Mouse (Mus musculus) gastrocnemius, postnatal 36 days (tissue): ENCODE data around the gene Herpud2. TPM values are rescaled to one million over a fixed set of nuclear protein-coding genes. Genes with fewer than 3 reads are reported as not detected.
"Not testable (repeated sequence)": the region's sequence is repeated elsewhere in the genome, so short reads cannot be mapped to it uniquely, and the experiment has no call there.

Experiments
- DNase-seq, 2 experiments: peaks; one replicate each; pipeline ENCODE4 v3.0.0; 2022
- intact Hi-C: fragments of 180-260 bp; cut with DNase I; formaldehyde crosslinking; loops from one replicate; pipeline ENCODE4 v1.15.1; 2025
- total RNA-seq, 2 experiments: library from RNA; stranded (reverse); gene quantifications; 2 replicates each; pipeline ENCODE4 v1.2.3; 2021

Herpud2 gene
- total RNA-seq, 2 experiments from 2014 or later = 36.5 to 40.1 TPM

DNA sequence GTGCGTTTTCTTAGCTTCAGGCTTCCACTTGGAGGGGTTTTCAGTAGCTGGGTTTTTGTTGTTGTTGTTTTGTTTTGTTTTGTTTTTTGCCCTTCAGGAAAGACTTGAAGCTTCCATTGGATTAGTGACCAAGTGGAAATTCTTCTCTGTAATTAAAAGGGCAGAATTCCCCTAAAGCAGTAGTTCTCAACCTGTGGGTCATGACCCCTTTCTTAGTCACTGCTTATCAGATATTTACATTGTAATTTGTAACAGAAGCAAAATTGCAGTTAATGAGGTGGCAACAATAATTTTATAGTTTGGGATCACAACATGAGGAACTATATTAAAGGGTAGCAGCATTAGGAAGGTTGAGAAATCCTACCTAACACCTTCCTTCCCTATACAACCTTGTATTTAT is 837 bp upstream of the Herpud2 start:
- intact Hi-C loops = no loop called here
- DNase-seq = no peak

DNA sequence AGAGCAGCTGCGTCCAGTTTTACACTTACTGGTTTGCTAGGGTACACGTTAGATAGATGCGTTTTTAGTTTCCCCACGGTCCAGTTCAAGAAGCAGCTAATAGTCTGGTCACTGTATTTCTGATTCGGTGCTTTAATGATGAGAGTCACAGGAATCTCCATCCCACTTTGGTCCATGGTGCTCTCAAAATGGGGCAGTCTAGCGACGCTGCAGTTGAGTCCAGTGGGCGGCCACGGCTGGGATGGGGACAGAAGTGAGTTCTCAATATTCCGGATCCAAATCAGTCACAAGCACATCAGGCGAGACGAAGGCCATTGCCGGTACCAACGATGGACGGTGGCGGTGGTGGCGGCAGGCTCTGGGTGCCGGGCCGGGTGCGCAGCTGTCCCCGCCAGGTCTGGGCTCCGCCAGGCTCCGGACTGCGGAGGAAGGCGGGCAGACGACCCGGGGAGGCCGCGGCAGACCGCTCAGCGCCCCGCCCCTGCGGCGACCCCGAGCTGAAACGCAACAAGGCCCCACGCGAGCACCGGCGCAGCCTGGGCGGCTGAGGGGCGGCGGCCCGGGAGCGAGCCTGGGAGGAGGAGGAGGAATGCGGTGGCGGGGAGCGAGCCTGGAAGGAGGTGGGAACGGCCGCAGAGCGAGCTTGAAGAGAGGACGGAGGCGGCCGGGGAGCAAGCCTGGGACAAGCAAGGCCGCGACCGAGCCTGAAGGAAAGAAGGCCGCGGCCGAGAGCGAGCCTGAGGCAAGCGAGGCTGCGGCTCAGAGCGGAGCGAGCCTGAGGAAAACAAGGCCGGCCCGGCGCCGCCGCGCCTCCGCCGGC is 619 bp downstream of the Herpud2 start:
- intact Hi-C loops = no loop called here
- peak; percentile 64 to 88 for DNase-seq

- intact Hi-C loops = no loop called here
- no peak for DNase-seq
Observed at GRCm38 (mm10) chr9:25148767-25149166, 2.9 kb downstream of the Herpud2 start.

GRCm38 (mm10) chr9:25145925-25146324 is 5.7 kb downstream of the Herpud2 start:
- intact Hi-C loops = no loop called here
- DNase-seq = no peak

- intact Hi-C loops = no loop called here
- DNase-seq = no peak
Observed at GRCm38 (mm10) chr9:25143950-25144349, 7.7 kb downstream of the Herpud2 start.

DNA sequence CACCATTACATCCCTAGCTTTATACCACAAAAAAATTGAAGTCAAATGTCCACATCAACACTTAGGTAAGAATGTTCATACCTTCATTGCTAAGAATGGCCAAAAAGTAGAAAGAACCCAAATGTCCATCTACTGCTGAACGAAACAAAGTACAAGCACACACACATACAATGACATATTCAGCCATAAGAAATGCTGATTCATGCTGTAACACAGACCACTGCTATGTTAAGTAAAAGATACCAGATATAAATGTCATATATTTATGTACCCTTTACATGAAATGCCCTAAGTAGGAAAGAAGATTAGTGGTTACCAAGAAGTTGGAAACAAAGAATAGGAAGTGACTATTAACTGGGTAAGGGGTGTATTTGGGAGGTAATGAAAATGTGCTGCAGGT is 8.6 kb downstream of the Herpud2 start:
- intact Hi-C loops = no loop called here
- DNase-seq = no peak

DNA sequence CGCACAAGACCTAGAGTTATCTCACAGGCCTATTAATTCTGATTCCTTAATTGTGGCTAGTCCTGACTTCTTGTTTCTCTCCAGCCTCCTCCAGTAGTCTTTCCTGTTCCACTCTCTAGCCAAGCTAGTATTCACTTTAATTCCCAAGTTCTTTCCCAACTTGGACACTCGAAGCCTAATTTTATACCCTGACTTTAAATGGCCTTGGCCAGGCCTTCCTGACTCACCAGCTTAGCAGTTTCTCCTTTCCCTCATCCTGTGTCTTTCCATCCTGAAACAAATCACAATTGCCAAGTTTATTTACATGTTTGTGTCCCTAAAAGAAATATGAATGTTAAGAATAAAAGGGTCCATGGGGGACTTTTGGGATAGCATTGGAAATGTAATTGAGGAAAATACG is 9.6 kb downstream of the Herpud2 start:
- intact Hi-C loops = no loop called here
- DNase-seq = no peak

- intact Hi-C loops = no loop called here
- peak in 1 of 2 experiments; percentile 11 for DNase-seq
Observed at GRCm38 (mm10) chr9:25140330-25140729, 11.3 kb downstream of the Herpud2 start.

DNA sequence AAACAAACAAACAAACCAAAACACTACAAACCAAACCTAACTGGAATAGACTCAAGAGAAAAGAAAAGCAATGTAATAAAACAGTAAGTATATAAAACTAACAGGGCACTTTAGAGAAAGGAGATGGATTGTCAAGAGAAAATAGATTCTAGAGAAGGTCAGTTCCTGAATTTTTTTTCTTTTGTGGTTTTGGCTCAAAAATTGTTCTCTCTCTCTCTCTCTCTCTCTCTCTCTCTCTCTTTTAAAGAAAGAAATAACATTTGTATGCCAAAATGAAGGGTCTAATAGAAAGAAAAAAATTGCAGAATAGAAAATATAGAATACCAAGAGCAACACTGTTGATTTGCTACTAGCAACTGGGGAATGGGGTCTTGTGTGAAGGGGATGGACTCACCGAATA is 12.7 kb downstream of the Herpud2 start:
- intact Hi-C loops = no loop called here
- no peak for DNase-seq

DNA sequence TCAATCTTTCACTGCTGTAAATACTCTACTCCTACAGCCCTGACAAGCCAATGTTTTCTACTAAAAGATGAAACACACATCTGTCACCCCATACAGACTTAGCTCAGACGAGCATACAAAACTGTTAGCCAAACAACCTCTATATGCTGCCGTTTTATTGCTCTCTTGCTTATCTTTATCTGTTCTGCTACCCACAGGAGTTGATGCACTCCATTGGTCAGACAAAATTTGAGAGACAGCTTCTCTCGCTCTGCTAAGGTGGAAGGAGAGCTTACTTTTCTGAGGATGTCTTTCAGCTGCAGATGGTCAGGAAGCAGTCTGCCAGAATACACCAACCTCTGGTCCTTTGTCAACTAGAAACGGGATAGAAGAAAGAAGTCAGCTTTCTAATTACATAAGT is 18.7 kb downstream of the Herpud2 start:
- DNase-seq = no peak
- intact Hi-C loops = no loop called here

DNA sequence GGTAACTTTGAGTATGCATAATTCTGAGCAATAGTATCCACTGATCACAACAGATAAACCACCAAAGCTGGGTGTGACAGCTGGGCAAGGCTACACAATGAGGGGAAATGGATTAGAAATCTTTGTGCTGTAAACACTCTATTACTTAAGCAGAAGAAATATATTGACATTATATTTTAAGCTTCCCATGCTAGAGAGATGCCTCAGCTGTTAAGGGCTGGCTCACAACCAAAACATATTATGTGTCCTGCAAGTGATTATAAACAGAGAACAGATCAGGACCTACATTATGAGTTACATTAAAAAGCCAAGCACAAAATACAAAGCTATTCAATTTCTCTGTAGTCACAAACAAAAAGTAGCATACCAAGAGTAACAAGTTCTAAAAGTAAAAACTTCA is 19.4 kb downstream of the Herpud2 start:
- intact Hi-C loops = no loop called here
- no peak for DNase-seq

GRCm38 (mm10) chr9:25124048-25124447 is 27.6 kb downstream of the Herpud2 start:
- no peak for DNase-seq
- intact Hi-C loops = no loop called here

GRCm38 (mm10) chr9:25123590-25123989 is 28.0 kb downstream of the Herpud2 start:
- intact Hi-C loops, DNase-seq: not testable (repeated sequence)

DNA sequence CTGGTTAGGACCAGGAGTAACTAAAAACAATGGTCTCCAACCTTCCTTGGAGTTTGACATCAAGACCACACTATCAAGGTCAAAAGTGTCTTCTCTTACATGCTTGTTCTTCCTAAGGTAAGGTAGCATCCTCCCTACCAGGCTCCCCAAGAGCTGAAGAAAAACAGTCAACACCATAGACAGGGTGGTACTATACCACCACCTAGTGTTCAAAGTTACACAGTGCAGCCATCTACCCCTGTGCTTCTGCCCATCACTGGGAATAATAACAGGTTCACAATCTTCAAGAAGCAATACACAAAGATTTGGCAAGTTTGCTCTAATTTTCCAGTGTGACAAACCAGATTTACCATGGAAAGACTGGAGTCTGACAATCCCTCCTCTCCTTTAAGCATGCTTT is 47.0 kb downstream of the Herpud2 start:
- intact Hi-C loops = no loop called here
- DNase-seq = no peak

GRCm38 (mm10) chr9:25102881-25103280 is 48.7 kb downstream of the Herpud2 start:
- no peak for DNase-seq
- intact Hi-C loops = no loop called here

- intact Hi-C loops = no loop called here
- DNase-seq = no peak
Observed at GRCm38 (mm10) chr9:25090853-25091252, 60.8 kb downstream of the Herpud2 start.

GRCm38 (mm10) chr9:25089122-25089521 is 62.5 kb downstream of the Herpud2 start, which contains the start of gene Gm10181:
Gm10181 (plus strand) TSS chr9:25089422.
- intact Hi-C loops = no loop called here
- no peak for DNase-seq

DNA sequence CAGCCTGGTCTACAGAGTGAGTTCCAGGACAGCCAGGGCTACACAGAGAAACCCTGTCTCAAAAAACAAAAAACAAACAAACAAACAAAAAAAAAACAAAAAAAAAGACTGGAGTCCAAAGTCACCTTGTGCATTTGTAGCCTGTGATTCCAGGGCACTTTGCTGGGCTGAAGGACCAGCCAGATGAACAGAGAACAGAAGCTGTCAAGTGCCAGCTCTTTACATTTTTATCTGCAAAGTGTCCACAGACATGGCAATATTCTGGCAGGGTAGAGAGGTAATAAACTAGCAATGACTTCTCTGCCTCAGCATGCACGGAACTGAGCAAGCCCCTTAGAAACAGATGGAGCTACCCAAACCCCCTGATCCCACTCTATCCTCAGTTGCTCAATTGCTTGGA is 75.1 kb downstream of the Herpud2 start:
- intact Hi-C loops = no loop called here
- DNase-seq = no peak

DNA sequence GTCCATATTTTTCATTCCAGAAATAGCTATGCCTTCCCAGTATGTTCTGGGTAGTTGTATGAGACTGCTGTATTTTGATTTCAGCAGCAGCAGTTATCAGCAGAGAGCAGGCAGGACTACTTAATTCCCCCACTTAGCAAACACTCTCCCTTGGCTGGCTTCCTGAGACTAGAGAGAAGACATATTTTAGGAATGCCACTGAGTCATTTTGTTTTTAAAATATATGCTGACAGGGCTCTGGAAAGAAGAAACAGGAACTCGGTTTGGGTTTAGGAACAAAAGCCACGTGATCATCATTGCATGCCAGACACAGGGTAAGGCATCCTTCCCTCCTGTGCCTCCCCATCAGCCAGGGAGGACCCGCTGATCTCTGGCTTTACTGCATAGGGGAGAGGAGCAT is 75.6 kb downstream of the Herpud2 start:
- intact Hi-C loops = no loop called here
- no peak for DNase-seq

DNA sequence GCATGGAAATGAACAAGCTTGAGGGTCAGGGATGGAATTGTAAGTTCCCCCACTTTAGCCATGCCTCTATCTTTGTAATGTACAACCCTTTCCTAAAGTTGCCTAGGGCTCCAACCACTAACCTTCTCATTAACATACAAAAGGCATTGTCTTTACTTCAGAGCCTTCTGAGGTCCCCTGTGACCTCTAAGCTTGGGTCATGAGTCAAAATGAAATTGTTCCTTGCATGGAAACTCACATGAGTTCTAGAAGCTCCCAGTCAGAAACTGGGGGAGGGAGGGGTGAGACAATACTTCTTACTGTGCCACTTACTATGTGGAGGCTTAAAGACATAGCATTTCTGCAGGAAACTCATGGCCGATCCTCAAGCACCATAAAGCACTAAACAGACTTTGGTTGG is 79.0 kb downstream of the Herpud2 start:
- no peak for DNase-seq
- intact Hi-C loops = no loop called here

DNA sequence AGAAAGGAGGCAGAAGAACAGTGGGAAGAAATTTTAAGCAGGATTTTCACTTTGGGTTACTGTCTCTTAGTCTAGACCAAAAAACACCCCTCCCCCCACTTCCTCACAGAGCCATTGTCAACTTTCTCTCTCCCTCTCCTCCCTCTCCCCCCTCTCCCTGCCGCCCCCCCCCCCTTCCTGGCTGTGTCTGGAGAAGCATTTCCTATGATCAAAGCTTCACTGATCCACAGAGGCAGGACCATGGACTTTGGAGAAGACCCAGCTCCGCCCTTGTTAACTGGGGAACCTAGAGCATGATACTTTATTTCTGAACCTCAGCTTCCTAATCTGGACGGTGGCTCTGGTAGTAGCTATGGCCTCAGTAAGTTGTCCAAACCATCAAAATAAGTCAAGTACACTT is 92.9 kb downstream of the Herpud2 start:
- intact Hi-C loops = no loop called here
- DNase-seq = no peak
